Mouse (Mus musculus): ENCODE measurements around the gene Glis3. TPM values are rescaled to one million over a fixed set of nuclear protein-coding genes. Genes with fewer than 3 reads are reported as not detected.

Glis3 gene
- total and polyA plus RNA-seq, 3 experiments, result 0.27 TPM; not detected in 2

- H3K4me3 ChIP-seq (ENCODE audit: low read depth, low read length), result no peak overlapping the region
- no peaks in the 10 kb centered on the region; the same call in 1 of the 2 replicates for H3K27me3 ChIP-seq (ENCODE audit: insufficient read depth, low read length)
- no peaks in the 10 kb centered on the region for H3K9me3 ChIP-seq (replicated peaks)
- DNase-seq (ENCODE audit: low spot score) (no peak), ATAC-seq (ENCODE audit: extremely low read depth, insufficient number of reproducible peaks, low FRiP score, poor library complexity, severe bottlenecking) (no peak)
- H3K36me3 ChIP-seq (replicated peaks), result no peaks in the 10 kb centered on the region
- no peak for TF ChIP-seq TAL1 (conservative IDR thresholded peaks at IDR 0.05; ENCODE audit: low read depth, low read length)
- TF ChIP-seq POLR2AphosphoS5 (IDR thresholded peaks at IDR 0.05; ENCODE audit: insufficient replicate concordance, low read depth, low read length), result no peak
- TF ChIP-seq CTCF (IDR thresholded peaks at IDR 0.05; ENCODE audit: low read depth, low read length), result no peak
- TF ChIP-seq GATA1 (IDR thresholded peaks at IDR 0.05; ENCODE audit: borderline replicate concordance, low read length), result no peak
- no peak for TF ChIP-seq GATA2 (IDR thresholded peaks at IDR 0.05; ENCODE audit: borderline replicate concordance, low read depth, low read length)
- H3K4me1 ChIP-seq (ENCODE audit: insufficient read depth, low read depth, low read length), result no peaks in the 10 kb centered on the region
Observed at GRCm38 (mm10) chr19:28560801-28561696, 118.8 kb downstream of the Glis3 start.

GRCm38 (mm10) chr19:28559836-28560235 lies 120.0 kb downstream of the Glis3 start:
- Histone ChIP-seq H3K4me3 (ENCODE audit: low read depth, low read length) (no peak overlapping the region), H3K27me3 (ENCODE audit: insufficient read depth, low read length) (no peaks in the 10 kb centered on the region; the same call in 1 of the 2 replicates), H3K9me3 (replicated peaks) (no peaks in the 10 kb centered on the region), H3K36me3 (replicated peaks) (no peaks in the 10 kb centered on the region), H3K4me1 (ENCODE audit: insufficient read depth, low read depth, low read length) (peaks cover 4% of the 10 kb centered on the region; the same call in 1 of the 2 replicates)
- DNase-seq (ENCODE audit: low spot score) (no peak), ATAC-seq (ENCODE audit: extremely low read depth, insufficient number of reproducible peaks, low FRiP score, poor library complexity, severe bottlenecking) (no peak)
- no peak for TF ChIP-seq CTCF (IDR thresholded peaks at IDR 0.05; ENCODE audit: low read depth, low read length)
- no peak for TF ChIP-seq GATA2 (IDR thresholded peaks at IDR 0.05; ENCODE audit: borderline replicate concordance, low read depth, low read length)
- TF ChIP-seq GATA1 (IDR thresholded peaks at IDR 0.05; ENCODE audit: borderline replicate concordance, low read length), result no peak
- no peak for TF ChIP-seq TAL1 (conservative IDR thresholded peaks at IDR 0.05; ENCODE audit: low read depth, low read length)
- TF ChIP-seq POLR2AphosphoS5 (IDR thresholded peaks at IDR 0.05; ENCODE audit: insufficient replicate concordance, low read depth, low read length), result no peak

- no peak for DNase-seq (ENCODE audit: low spot score)
- Histone ChIP-seq H3K4me3 (ENCODE audit: low read depth, low read length) (no peak overlapping the region), H3K9me3 (replicated peaks) (no peaks in the 10 kb centered on the region), H3K4me1 (ENCODE audit: insufficient read depth, low read depth, low read length) (peaks cover 4% of the 10 kb centered on the region; the same call in 1 of the 2 replicates), H3K27me3 (ENCODE audit: insufficient read depth, low read length) (no peaks in the 10 kb centered on the region; the same call in 1 of the 2 replicates), H3K36me3 (replicated peaks) (no peaks in the 10 kb centered on the region)
- no peak for ATAC-seq (ENCODE audit: extremely low read depth, insufficient number of reproducible peaks, low FRiP score, poor library complexity, severe bottlenecking)
- TF ChIP-seq CTCF (IDR thresholded peaks at IDR 0.05; ENCODE audit: low read depth, low read length), result no peak
- no peak for TF ChIP-seq GATA1 (IDR thresholded peaks at IDR 0.05; ENCODE audit: borderline replicate concordance, low read length)
- no peak for TF ChIP-seq TAL1 (conservative IDR thresholded peaks at IDR 0.05; ENCODE audit: low read depth, low read length)
- no peak for TF ChIP-seq GATA2 (IDR thresholded peaks at IDR 0.05; ENCODE audit: borderline replicate concordance, low read depth, low read length)
- TF ChIP-seq POLR2AphosphoS5 (IDR thresholded peaks at IDR 0.05; ENCODE audit: insufficient replicate concordance, low read depth, low read length), result no peak
Observed at GRCm38 (mm10) chr19:28559400-28559799, 120.5 kb downstream of the Glis3 start.

DNA sequence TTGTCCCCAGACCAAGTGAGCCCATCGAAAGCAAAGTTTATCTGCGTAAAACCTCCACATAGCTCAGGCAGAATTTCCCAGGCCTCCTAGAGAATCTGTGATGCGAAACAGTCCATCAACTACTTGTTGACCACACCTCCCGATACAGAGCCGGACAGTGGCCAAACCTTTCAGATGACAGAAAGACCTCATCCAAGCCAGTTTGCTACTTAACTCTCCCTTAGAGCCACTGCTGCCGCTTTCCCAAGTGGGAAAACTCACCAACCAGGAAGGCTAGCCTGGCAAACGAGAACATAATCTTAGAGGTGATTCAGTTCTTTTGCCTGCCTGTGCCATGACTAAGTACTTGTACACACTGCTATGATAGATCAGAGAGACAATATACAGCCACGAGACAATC lies 121.2 kb downstream of the Glis3 start:
- no peak for TF ChIP-seq GATA1 (IDR thresholded peaks at IDR 0.05; ENCODE audit: borderline replicate concordance, low read length)

GRCm38 (mm10) chr19:28557559-28558328 lies 122.1 kb downstream of the Glis3 start:
- H3K4me3 ChIP-seq (ENCODE audit: low read depth, low read length), result no peak overlapping the region
- H3K4me1 ChIP-seq (ENCODE audit: insufficient read depth, low read depth, low read length), result peaks cover 4% of the 10 kb centered on the region; the same call in 1 of the 2 replicates
- DNase-seq (ENCODE audit: low spot score) (no peak), ATAC-seq (ENCODE audit: extremely low read depth, insufficient number of reproducible peaks, low FRiP score, poor library complexity, severe bottlenecking) (no peak)
- TF ChIP-seq GATA2 (IDR thresholded peaks at IDR 0.05; ENCODE audit: borderline replicate concordance, low read depth, low read length) (no peak), CTCF (IDR thresholded peaks at IDR 0.05; ENCODE audit: low read depth, low read length) (no peak), POLR2AphosphoS5 (IDR thresholded peaks at IDR 0.05; ENCODE audit: insufficient replicate concordance, low read depth, low read length) (no peak), GATA1 (IDR thresholded peaks at IDR 0.05; ENCODE audit: borderline replicate concordance, low read length) (no peak), TAL1 (conservative IDR thresholded peaks at IDR 0.05; ENCODE audit: low read depth, low read length) (no peak)
- no peaks in the 10 kb centered on the region for H3K36me3 ChIP-seq (replicated peaks)
- no peaks in the 10 kb centered on the region for H3K27me3 ChIP-seq (ENCODE audit: insufficient read depth, low read length)
- H3K9me3 ChIP-seq (replicated peaks), result no peaks in the 10 kb centered on the region

More for the DNA sequence above, 121.2 kb downstream of the Glis3 start:
- ATAC-seq (ENCODE audit: extremely low read depth, insufficient number of reproducible peaks, low FRiP score, poor library complexity, severe bottlenecking) (no peak), DNase-seq (ENCODE audit: low spot score) (no peak)
- no peaks in the 10 kb centered on the region for H3K27me3 ChIP-seq (ENCODE audit: insufficient read depth, low read length)
- H3K4me3 ChIP-seq (ENCODE audit: low read depth, low read length), result no peak overlapping the region
- H3K9me3 ChIP-seq (replicated peaks), result no peaks in the 10 kb centered on the region
- H3K4me1 ChIP-seq (ENCODE audit: insufficient read depth, low read depth, low read length), result peaks cover 4% of the 10 kb centered on the region; the same call in 1 of the 2 replicates
- no peaks in the 10 kb centered on the region for H3K36me3 ChIP-seq (replicated peaks)
